Mouse (Mus musculus) liver, postnatal 0 days (tissue): ENCODE measurements around the gene Ccdc12. TPM values are rescaled to one million over a fixed set of nuclear protein-coding genes. Genes with fewer than 3 reads are reported as not detected.

ENCODE experiments used
- ATAC-seq: fragments of 200-750 bp; cut with Nextera tagmentation; 2 replicates; pipeline ENCODE4 v1.8.0; 2017; ENCODE audit warnings: mild to moderate bottlenecking, moderate library complexity
- DNase-seq: peaks from one replicate; pipeline ENCODE4 v3.0.0-alpha.2; 2016
- H3K27ac ChIP-seq: fragments of 300-500 bp; sonication (generic); 2 replicates; pipeline ENCODE4 v1.5.1; 2014; ENCODE audit warnings: antibody characterized with exemption, moderate library complexity, mild to moderate bottlenecking, low read depth
- H3K27me3 ChIP-seq: fragments of 300-500 bp; sonication (generic); 2 replicates; pipeline ENCODE4 v1.6.1; 2014; ENCODE audit warnings: low read length, control low read depth, mixed read lengths; ENCODE audit not compliant: insufficient read depth
- H3K36me3 ChIP-seq: fragments of 300-500 bp; sonication (generic); replicated peaks from 2 replicates; pipeline ENCODE4 v1.6.1; 2014; ENCODE audit warnings: mild to moderate bottlenecking, control low read depth, low read length, moderate library complexity, mixed read lengths; ENCODE audit not compliant: insufficient read depth
- H3K4me1 ChIP-seq: fragments of 300-500 bp; sonication (generic); 2 replicates; pipeline ENCODE4 v1.6.1; 2014; ENCODE audit warnings: antibody characterized with exemption, mild to moderate bottlenecking, control low read depth; ENCODE audit not compliant: insufficient read depth
- H3K4me2 ChIP-seq: fragments of 300-500 bp; sonication (generic); 2 replicates; pipeline ENCODE4 v1.6.1; 2014; ENCODE audit warnings: low read depth, mild to moderate bottlenecking, low read length, moderate library complexity, mixed read lengths
- H3K4me3 ChIP-seq: fragments of 300-500 bp; sonication (generic); 2 replicates; pipeline ENCODE4 v1.5.1; 2014; ENCODE audit warnings: low read depth, low read length
- H3K9ac ChIP-seq: fragments of 300-500 bp; sonication (generic); replicated peaks from 2 replicates; pipeline ENCODE4 v1.6.1; 2014; ENCODE audit warnings: mild to moderate bottlenecking, moderate library complexity
- H3K9me3 ChIP-seq: fragments of 300-500 bp; sonication (generic); 2 replicates; pipeline ENCODE4 v1.6.1; 2016; ENCODE audit warnings: mild to moderate bottlenecking, control low read depth, low read length, mixed read lengths
- CTCF ChIP-seq: sonication (generic); IDR thresholded peaks from 2 replicates; pipeline ENCODE4 v1.5.1; 2016; ENCODE audit warnings: antibody characterized with exemption, low read depth
- EP300 ChIP-seq: IDR thresholded peaks from 2 replicates; pipeline ENCODE4 v1.6.1; 2016; ENCODE audit warnings: antibody characterized with exemption, low read depth, mild to moderate bottlenecking
- WGBS: fragments of 180-500 bp; shearing (Covaris S2); extraction: QIAGEN DNeasy Blood & Tissue Kit; methylation state at CpG from one replicate; pipeline ENCODE4 v1.1.7; 2014; ENCODE audit not compliant: insufficient replicate concordance; 5-methylcytosine and 5-hydroxymethylcytosine counted together
- polyA plus RNA-seq: library from polyadenylated mRNA; unstranded; fragments of >200 nt; fragmentation: Nextera tagmentation; extraction: Ambion mirVana; gene quantifications from 2 replicates; pipeline ENCODE4 v1.2.1, GENCODE M21; 2015

The Ccdc12 gene
- polyA plus RNA-seq, 1 experiment from 2014 or later: 69.3 TPM

GRCm38 (mm10) chr9:110734154-110734553, 77.9 kb downstream of the Ccdc12 start:
- peak overlapping the region; percentile 29 for H3K27ac ChIP-seq
- DNase-seq (no peak), ATAC-seq (no peak)
- H3K4me3 ChIP-seq: no peak overlapping the region
- peaks cover 27% of the 10 kb centered on the region for H3K4me1 ChIP-seq
- no peaks in the 10 kb centered on the region for H3K36me3 ChIP-seq
- no peaks in the 10 kb centered on the region for H3K9me3 ChIP-seq
- no peak overlapping the region for H3K4me2 ChIP-seq
- peaks cover 3% of the 10 kb centered on the region; the same call in 1 of the 2 replicates for H3K27me3 ChIP-seq
- WGBS: 63% methylated on average over 7 of the region's 7 CpGs
- H3K9ac ChIP-seq: no peak overlapping the region
- no peak for TF ChIP-seq CTCF
- no peak for TF ChIP-seq EP300

DNA sequence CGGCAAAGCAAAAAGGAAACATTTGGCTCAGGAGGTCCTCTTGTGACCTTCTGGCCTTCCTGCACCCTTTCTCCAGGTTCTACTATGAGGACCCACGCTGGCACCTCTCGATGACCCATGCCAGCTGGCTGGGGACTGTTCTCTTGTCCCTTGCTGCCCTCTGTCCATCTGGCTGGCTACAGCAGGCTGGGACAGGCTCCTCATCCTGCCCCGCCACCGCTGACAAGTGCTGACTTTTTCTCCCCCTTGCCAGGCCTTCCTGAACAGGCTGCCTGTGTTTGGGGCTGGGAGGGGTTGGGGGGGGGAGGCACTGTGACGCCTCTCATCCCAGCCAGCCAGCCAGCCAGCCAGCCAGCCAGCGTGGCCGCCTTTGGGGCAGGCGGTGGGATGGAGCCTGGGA, 80.1 kb downstream of the Ccdc12 start:
- Histone ChIP-seq H3K9me3 (no peaks in the 10 kb centered on the region), H3K4me3 (no peak overlapping the region), H3K36me3 (no peaks in the 10 kb centered on the region), H3K27ac (no peak overlapping the region), H3K27me3 (peaks cover 18% of the 10 kb centered on the region), H3K4me2 (no peak overlapping the region), H3K9ac (no peak overlapping the region), H3K4me1 (peaks cover 27% of the 10 kb centered on the region)
- TF ChIP-seq CTCF (no peak), EP300 (no peak)
- ATAC-seq (no peak), DNase-seq (no peak)
- 61% methylated on average over 9 of the region's 9 CpGs for WGBS

GRCm38 (mm10) chr9:110738054-110738453, 81.8 kb downstream of the Ccdc12 start:
- TF ChIP-seq CTCF (peak; percentile 52), EP300 (no peak)
- no peaks in the 10 kb centered on the region for H3K36me3 ChIP-seq
- no peaks in the 10 kb centered on the region for H3K9me3 ChIP-seq
- H3K4me3 ChIP-seq: no peak overlapping the region
- ATAC-seq (no peak), DNase-seq (no peak)
- peaks cover 15% of the 10 kb centered on the region for H3K4me1 ChIP-seq
- H3K9ac ChIP-seq: no peak overlapping the region
- 19% methylated on average over 1 of the region's 1 CpGs for WGBS
- no peak overlapping the region for H3K4me2 ChIP-seq
- H3K27me3 ChIP-seq: peaks cover 34% of the 10 kb centered on the region
- H3K27ac ChIP-seq: no peak overlapping the region

DNA sequence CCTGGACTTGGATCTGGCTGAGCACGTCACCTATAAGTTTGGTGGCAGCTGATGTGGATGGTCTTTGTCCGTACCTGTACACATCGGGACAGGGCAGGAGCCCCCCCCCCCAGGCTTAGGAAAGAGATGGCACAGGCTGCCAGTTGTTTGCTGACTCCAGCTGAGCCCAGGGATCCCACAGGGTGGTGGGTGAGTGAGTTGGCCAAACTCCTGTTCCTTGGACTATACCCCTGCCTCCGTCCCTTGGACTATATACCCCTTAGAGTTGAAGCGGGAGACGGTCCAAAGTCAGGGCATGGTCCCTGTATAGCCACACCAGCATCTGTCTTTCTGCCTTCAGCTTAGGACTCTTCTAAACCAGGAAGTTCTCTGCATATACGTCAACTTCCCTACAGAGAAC, 83.7 kb downstream of the Ccdc12 start:
- WGBS: 66% methylated on average over 7 of the region's 7 CpGs
- H3K27me3 ChIP-seq: peaks cover 51% of the 10 kb centered on the region
- no peak overlapping the region for H3K27ac ChIP-seq
- no peak overlapping the region for H3K9ac ChIP-seq
- no peaks in the 10 kb centered on the region for H3K9me3 ChIP-seq
- H3K4me2 ChIP-seq: no peak overlapping the region
- TF ChIP-seq EP300 (no peak), CTCF (no peak)
- no peak overlapping the region for H3K4me3 ChIP-seq
- peaks cover under 1% of the 10 kb centered on the region; the same call in 1 of the 2 replicates for H3K4me1 ChIP-seq
- ATAC-seq (no peak), DNase-seq (no peak)
- H3K36me3 ChIP-seq: no peaks in the 10 kb centered on the region

DNA sequence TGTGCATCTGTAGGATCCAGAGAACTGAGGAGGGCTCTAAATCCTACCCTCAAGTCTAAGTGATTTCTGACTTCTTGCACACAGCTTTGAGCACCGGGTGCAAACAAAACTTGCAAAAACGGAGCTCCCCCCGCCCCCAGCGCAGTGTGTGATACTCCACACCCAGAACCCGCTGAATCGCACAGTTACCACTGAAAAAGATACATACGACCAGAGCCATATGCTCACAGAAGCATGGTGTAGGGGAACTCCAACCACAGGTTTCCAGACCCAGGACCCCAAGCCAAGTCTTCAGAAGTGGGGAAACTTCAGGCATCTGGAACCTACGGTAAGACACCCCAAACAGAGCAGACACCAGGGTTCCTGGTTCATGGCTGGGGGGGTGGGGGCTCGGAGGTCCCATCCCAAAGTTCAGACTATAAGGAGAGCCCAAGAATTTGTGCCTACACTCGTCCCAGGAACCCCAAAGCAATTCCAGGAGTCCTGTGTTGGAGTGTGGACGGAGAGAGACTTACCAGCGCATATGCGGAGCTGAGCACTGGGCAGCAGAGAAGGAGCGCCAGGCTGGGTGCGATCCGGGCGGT, 85.5 kb downstream of the Ccdc12 start, which contains the start of gene Myl3:
Gene Myl3 (plus strand): TSS at position 151 of the 584 bp plus-strand sequence.
- 10% methylated on average over 17 of the region's 17 CpGs for WGBS
- peaks cover 59% of the 10 kb centered on the region for H3K27me3 ChIP-seq
- peak within 1 kb of the TSS; percentile 41; the same call in 1 of the 2 replicates for H3K9ac ChIP-seq
- peak within 1 kb of the TSS; percentile 51 for H3K4me3 ChIP-seq
- no peak for DNase-seq
- peak within 1 kb of the TSS; percentile 79 for H3K4me2 ChIP-seq
- H3K36me3 ChIP-seq: no peaks in the 10 kb centered on the region
- H3K9me3 ChIP-seq: no peaks in the 10 kb centered on the region
- TF ChIP-seq CTCF: no peak
- no peak for TF ChIP-seq EP300
- H3K4me1 ChIP-seq: no peaks in the 10 kb centered on the region; the same call in 1 of the 2 replicates
- ATAC-seq: no peak; the same call in 1 of the 2 replicates
- H3K27ac ChIP-seq: no peak within 1 kb of the TSS

DNA sequence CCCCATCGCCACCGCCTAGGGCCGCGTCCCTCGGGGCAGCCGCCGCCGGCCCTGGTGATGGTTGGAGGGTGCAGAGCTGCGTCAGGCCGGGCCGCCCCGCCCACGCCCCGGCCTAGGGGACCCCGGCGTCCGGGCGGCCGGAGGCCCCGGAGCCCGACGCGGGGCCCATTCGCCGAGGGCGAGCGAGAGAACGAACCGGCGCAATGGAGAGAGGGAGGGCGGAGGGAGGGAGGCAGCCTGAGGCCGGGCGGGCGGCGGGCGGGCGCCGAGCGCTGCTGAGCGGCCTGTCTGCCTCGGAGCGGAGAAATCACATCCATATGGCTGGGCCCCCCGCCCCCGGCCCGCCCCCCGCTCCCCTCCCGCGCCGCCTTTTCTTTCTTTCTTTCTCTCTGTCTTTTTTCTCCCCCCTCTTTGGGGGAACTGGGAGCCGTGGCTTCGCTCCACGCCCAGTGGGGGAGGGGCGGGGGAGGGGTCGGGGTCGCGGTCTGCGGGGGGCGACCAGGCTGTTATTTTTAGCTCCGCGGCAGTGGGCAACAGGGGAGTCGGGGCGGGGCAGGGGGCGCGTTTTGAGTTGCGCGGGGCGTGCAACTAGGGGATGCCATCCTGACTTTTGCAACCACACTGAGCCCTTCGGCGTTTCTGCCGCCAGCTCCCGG, 86.1 kb downstream of the Ccdc12 start:
- Histone ChIP-seq H3K36me3 (no peaks in the 10 kb centered on the region), H3K4me3 (peak overlapping the region; percentile 51), H3K4me1 (no peaks in the 10 kb centered on the region; the same call in 1 of the 2 replicates), H3K9ac (peak overlapping the region; percentile 41; the same call in 1 of the 2 replicates), H3K4me2 (peak overlapping the region; percentile 79), H3K9me3 (no peaks in the 10 kb centered on the region), H3K27me3 (peaks cover 59% of the 10 kb centered on the region), H3K27ac (no peak overlapping the region)
- DNase-seq (no peak), ATAC-seq (no peak)
- TF ChIP-seq CTCF (no peak), EP300 (no peak)
- WGBS: under 1% methylated on average over 44 of the region's 71 CpGs
